Mouse (Mus musculus) heart, embryonic 10.5 days (tissue): ENCODE data around the gene Hoxa5. TPM values are rescaled to one million over a fixed set of nuclear protein-coding genes. Genes with fewer than 3 reads are reported as not detected.

Experiments
- DNase-seq: peaks from one replicate; pipeline ENCODE4 v3.0.0-alpha.2; 2017; ENCODE audit warnings: low spot score
- H3K27ac ChIP-seq: fragments of 300-500 bp; sonication (generic); 2 replicates; pipeline ENCODE4 v1.5.1; 2016; ENCODE audit warnings: mild to moderate bottlenecking
- H3K27me3 ChIP-seq: fragments of 300-500 bp; sonication (generic); 2 replicates; pipeline ENCODE4 v1.6.1; 2016; ENCODE audit warnings: mild to moderate bottlenecking; ENCODE audit not compliant: poor library complexity, insufficient read depth, severe bottlenecking
- H3K36me3 ChIP-seq: fragments of 300-500 bp; sonication (generic); 2 replicates; pipeline ENCODE4 v1.6.1; 2016; ENCODE audit warnings: mild to moderate bottlenecking, moderate library complexity
- H3K4me1 ChIP-seq: fragments of 300-500 bp; sonication (generic); 2 replicates; pipeline ENCODE4 v1.6.1; 2016; ENCODE audit warnings: mild to moderate bottlenecking
- H3K4me3 ChIP-seq: fragments of 300-500 bp; sonication (generic); 2 replicates; pipeline ENCODE4 v1.5.1; 2016; ENCODE audit warnings: mild to moderate bottlenecking, moderate library complexity
- H3K9me3 ChIP-seq: fragments of 300-500 bp; sonication (generic); 2 replicates; pipeline ENCODE4 v1.6.1; 2016; ENCODE audit warnings: mild to moderate bottlenecking, moderate library complexity
- WGBS: fragments of 180-500 bp; shearing (Covaris S2); methylation state at CpG from one replicate; pipeline ENCODE4 v1.1.7; 2016; 5-methylcytosine and 5-hydroxymethylcytosine counted together
- polyA plus RNA-seq: library from polyadenylated mRNA; unstranded; fragments of >200 nt; fragmentation: Nextera tagmentation; extraction: Ambion mirVana; gene quantifications from 2 replicates; pipeline ENCODE4 v1.2.1, GENCODE M21; 2016

Hoxa5 gene
- polyA plus RNA-seq, 1 experiment from 2014 or later = 6.0 TPM

DNA sequence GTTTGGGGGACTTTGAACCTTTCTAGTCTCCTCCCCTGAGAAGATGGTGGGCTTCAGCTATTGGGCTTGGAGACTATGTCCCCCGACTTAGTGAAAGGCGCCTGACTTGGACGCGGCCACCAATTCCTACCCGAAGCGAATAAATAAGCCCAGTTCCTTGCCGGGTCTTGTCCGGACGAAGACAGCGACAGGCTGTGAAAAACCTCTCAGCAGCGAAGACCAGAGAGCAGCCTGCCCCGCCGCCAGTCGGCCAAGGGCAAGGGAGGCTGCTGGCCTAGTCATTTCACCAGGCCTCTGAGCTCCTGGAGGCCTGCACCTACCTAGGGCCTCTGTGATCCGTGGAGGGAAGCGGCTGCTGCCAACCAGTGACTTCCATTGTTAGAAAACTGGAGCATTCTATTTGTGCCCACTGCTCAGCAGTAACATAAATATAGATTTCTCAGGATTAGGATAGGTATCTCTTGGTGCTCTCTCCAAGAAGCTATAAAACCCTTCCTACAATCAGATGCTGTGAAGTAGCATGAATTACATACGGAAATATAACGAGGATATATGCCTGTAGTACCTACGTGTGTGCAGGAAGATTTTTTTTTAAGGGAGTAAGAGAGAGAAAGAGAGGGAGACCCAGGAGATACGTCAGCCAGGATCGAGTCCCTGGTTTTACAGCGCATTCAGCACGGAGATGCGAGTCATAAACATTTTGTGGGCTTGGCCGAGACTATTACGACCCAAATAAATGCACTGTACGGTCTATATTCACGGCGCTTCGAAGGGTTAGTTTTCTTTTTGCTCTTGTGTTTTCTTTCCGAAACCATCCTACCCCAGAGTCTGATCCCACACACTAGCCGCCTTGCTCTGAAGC lies 15.8 kb upstream of the Hoxa5 start:
- no peak for DNase-seq
- Histone ChIP-seq H3K9me3 (no peaks in the 10 kb centered on the region), H3K27ac (no peak overlapping the region), H3K27me3 (peaks cover 100% of the 10 kb centered on the region), H3K4me3 (no peak overlapping the region), H3K4me1 (peaks cover 26% of the 10 kb centered on the region), H3K36me3 (no peaks in the 10 kb centered on the region)
- 11% methylated on average over 32 of the region's 32 CpGs for WGBS

- WGBS = 20% methylated on average over 9 of the region's 9 CpGs
- Histone ChIP-seq H3K36me3 (no peaks in the 10 kb centered on the region), H3K27me3 (peaks cover 100% of the 10 kb centered on the region), H3K27ac (no peak overlapping the region), H3K4me3 (no peak overlapping the region), H3K9me3 (no peaks in the 10 kb centered on the region), H3K4me1 (peaks cover 26% of the 10 kb centered on the region)
- DNase-seq = no peak
Observed at GRCm38 (mm10) chr6:52219234-52219942, 15.0 kb upstream of the Hoxa5 start.

DNA sequence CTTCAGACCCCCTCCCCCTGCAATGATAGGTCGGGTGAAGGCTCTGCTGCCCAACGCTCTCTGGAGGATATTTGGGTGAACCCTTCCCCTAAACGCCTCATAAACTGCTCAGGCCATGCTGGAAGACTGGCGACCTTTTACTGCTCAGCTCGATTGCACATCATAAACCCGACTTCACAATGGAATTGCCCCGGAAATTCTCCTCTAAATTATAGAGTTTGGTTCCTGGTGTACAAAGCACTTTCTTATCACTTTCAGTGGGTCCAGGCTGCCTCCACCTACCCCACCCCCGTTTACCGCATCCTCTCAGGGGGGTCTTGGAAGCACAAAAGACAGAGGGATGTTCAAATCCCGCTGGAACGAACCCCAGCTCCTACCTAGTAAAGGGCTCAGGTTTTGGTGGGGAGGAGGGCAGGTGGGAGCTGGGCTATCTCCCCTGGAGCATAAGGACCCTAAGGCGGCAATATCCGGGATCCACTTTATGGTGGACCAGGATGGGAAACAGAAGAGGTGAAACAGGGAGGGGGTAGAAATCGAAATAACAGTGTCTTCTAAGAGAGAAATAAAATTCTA lies 14.3 kb upstream of the Hoxa5 start:
- Histone ChIP-seq H3K4me3 (no peak overlapping the region), H3K27ac (no peak overlapping the region), H3K9me3 (no peaks in the 10 kb centered on the region), H3K36me3 (no peaks in the 10 kb centered on the region), H3K27me3 (peaks cover 100% of the 10 kb centered on the region), H3K4me1 (peaks cover 26% of the 10 kb centered on the region)
- 8% methylated on average over 14 of the region's 14 CpGs for WGBS
- no peak for DNase-seq

- Histone ChIP-seq H3K27ac (no peak overlapping the region), H3K4me1 (peaks cover 27% of the 10 kb centered on the region), H3K36me3 (no peaks in the 10 kb centered on the region), H3K9me3 (no peaks in the 10 kb centered on the region), H3K4me3 (peak overlapping the region; percentile 42), H3K27me3 (peaks cover 100% of the 10 kb centered on the region)
- WGBS = 3% methylated on average over 23 of the region's 23 CpGs
- peak; percentile 71 for DNase-seq
Observed at GRCm38 (mm10) chr6:52217895-52218642, 13.7 kb upstream of the Hoxa5 start.

DNA sequence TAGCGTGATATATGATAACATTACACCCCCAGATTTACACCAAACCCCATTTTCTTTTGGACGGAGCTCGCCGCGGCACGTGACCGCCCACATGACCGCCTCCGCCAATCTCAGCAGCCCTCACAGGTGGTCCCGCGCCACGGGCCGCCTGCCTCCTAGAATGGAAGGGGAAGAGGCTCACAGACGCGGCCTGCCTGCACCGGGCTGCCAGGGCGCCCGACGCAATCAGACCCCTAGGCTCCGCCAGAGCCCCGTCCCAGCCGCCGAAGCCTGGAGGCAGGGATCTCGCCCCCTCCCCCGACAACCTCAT lies 13.0 kb upstream of the Hoxa5 start:
- peaks cover 32% of the 10 kb centered on the region for H3K4me1 ChIP-seq
- peak overlapping the region; percentile 42 for H3K4me3 ChIP-seq
- DNase-seq = no peak

GRCm38 (mm10) chr6:52216691-52217458 lies 12.5 kb upstream of the Hoxa5 start:
- H3K36me3 ChIP-seq = no peaks in the 10 kb centered on the region
- H3K9me3 ChIP-seq = no peaks in the 10 kb centered on the region
- peak overlapping the region; percentile 42 for H3K4me3 ChIP-seq
- peaks cover 100% of the 10 kb centered on the region for H3K27me3 ChIP-seq
- 3% methylated on average over 60 of the region's 60 CpGs for WGBS
- H3K27ac ChIP-seq = no peak overlapping the region
- peaks cover 31% of the 10 kb centered on the region for H3K4me1 ChIP-seq
- DNase-seq = peak; percentile 76

More for the DNA sequence above, 13.0 kb upstream of the Hoxa5 start:
- Histone ChIP-seq H3K36me3 (no peaks in the 10 kb centered on the region), H3K9me3 (no peaks in the 10 kb centered on the region), H3K27ac (no peak overlapping the region), H3K27me3 (peaks cover 100% of the 10 kb centered on the region)
- WGBS = 1% methylated on average over 24 of the region's 25 CpGs

GRCm38 (mm10) chr6:52215771-52216535 lies 11.6 kb upstream of the Hoxa5 start:
- peak; percentile 74 for DNase-seq
- peaks cover 100% of the 10 kb centered on the region for H3K27me3 ChIP-seq

DNA sequence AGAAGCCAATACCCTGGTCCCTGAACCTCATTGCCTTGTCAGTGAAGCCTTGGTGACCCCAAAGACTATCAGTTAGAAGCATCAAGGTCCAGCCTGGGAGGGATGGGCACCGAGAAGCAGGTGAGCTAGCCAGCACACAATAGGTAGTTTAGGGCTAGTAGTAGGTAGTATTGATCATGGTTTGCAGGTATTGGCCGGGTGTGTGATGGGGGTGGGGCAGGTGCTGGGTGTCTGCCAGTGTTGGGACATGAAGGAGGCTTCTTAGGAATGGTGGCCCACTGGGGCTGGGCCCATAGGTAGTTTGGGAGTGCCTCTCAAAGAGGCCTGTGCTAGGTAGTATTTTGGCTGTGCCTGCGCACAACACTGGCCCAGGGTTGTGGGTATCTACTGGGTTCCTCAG lies 10.7 kb upstream of the Hoxa5 start:
- Histone ChIP-seq H3K4me1 (peaks cover 31% of the 10 kb centered on the region), H3K36me3 (no peaks in the 10 kb centered on the region), H3K4me3 (no peak overlapping the region), H3K27me3 (peaks cover 100% of the 10 kb centered on the region), H3K9me3 (no peaks in the 10 kb centered on the region), H3K27ac (no peak overlapping the region)
- WGBS = 12% methylated on average over 3 of the region's 3 CpGs
- DNase-seq = peak; percentile 72

More at GRCm38 (mm10) chr6:52215771-52216535, 11.6 kb upstream of the Hoxa5 start:
- WGBS = 2% methylated on average over 30 of the region's 30 CpGs
- Histone ChIP-seq H3K27ac (no peak overlapping the region), H3K4me3 (no peak overlapping the region; the same call in 1 of the 2 replicates), H3K9me3 (no peaks in the 10 kb centered on the region), H3K4me1 (peaks cover 31% of the 10 kb centered on the region), H3K36me3 (no peaks in the 10 kb centered on the region)

GRCm38 (mm10) chr6:52214271-52214670 lies 9.9 kb upstream of the Hoxa5 start:
- WGBS = 13% methylated on average over 5 of the region's 5 CpGs

DNA sequence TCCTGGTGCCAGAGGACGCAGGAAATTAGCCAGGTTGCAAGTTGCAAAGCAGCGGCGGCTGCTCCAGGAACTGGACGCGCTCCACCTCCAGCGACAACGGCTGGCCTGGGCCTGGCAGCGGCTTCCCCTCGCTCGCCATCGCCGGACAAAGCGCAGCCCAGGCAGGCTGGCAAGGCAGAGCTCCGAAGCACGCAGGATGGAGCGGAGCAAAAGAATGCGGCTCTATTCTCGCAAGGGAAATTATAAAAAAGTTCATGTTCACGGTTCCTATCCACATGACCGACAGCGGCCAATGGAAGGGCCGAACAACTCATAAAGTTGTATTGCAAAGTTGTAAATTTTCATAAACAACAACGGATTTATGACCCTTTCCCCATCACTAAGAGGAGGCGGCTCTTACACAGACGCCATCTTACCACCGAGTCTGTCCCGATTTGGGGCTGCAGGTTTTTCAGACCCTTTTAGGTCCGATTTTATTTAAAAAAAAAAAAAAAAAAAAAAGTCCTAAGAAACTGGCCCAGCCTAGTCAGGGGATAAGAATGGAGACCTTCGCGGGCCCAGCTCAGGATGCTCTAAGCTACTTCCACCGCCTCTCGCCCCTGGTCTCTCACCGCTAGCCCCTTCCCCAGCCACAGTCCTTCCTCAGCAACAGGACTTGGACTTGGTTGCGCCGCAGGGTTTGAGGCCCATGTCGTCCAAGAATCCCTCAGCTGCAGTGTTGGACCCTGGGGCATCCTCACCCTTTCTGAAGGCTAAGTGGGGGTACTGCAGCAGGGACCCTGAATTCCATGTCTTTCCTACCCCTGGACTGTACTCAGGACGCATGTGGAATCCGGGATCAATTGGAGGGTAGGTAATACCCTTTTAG lies 9.0 kb upstream of the Hoxa5 start, which contains the start of the genes Hoxa3 and Gm28308:
Gene Hoxa3, minus strand, starts transcription at position 218 of the 868 bp plus-strand sequence.
Gene Gm28308, minus strand, starts transcription at position 221 of the 868 bp plus-strand sequence.
- no peak within 1 kb of the TSS for H3K27ac ChIP-seq
- peaks cover 37% of the 10 kb centered on the region for H3K4me1 ChIP-seq
- H3K9me3 ChIP-seq = no peaks in the 10 kb centered on the region
- 2% methylated on average over 38 of the region's 38 CpGs for WGBS
- H3K4me3 ChIP-seq = peak within 1 kb of the TSS; percentile 45
- DNase-seq = peak; percentile 77
- no peaks in the 10 kb centered on the region for H3K36me3 ChIP-seq
- peaks cover 100% of the 10 kb centered on the region for H3K27me3 ChIP-seq

More at GRCm38 (mm10) chr6:52214271-52214670, 9.9 kb upstream of the Hoxa5 start:
- H3K9me3 ChIP-seq = no peaks in the 10 kb centered on the region
- H3K27ac ChIP-seq = no peak overlapping the region
- H3K4me1 ChIP-seq = peaks cover 31% of the 10 kb centered on the region
- H3K27me3 ChIP-seq = peaks cover 100% of the 10 kb centered on the region
- H3K36me3 ChIP-seq = no peaks in the 10 kb centered on the region
- no peak overlapping the region for H3K4me3 ChIP-seq
- DNase-seq = no peak
